Mouse (Mus musculus) testis, adult 2 months (tissue): ENCODE data around the gene Tacc3.

ENCODE experiments used
- CTCF ChIP-seq: fragments of 200-500 bp; IDR thresholded peaks from 2 replicates; pipeline ENCODE4 v1.5.1; 2012; ENCODE audit warnings: low read depth, mild to moderate bottlenecking, inconsistent platforms, low read length, moderate library complexity; ENCODE audit not compliant: control insufficient read depth, insufficient read depth, insufficient replicate concordance
- POLR2A ChIP-seq: fragments of 200-500 bp; IDR thresholded peaks from 2 replicates; pipeline ENCODE4 v1.6.1; 2012; ENCODE audit warnings: low read depth, mild to moderate bottlenecking, inconsistent platforms, low read length, moderate library complexity; ENCODE audit not compliant: control insufficient read depth

DNA sequence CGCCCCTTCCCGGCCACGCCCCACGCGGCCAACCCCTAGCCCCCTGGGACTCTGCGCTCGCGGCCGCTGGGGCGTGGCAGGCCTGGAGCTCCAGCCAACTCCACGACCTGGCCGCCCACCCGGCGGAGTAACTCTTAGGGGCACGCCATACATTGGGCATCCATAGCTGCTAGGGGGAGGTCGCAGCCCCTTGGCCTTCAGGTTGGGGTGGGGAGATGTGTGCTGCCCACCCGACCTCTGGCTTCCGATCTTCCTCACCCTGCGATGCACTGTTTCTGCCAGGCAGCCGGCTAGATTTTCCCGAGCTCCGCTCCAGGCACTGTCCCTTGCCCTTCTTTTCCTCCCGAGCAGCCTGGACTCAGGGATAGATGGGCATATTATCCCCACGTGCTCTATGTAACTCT is 37.8 kb downstream of the Tacc3 start:
- TF ChIP-seq POLR2A, result no peak
- no peak for TF ChIP-seq CTCF
